ENCODE assay signal across 8 mouse cellular contexts in genomic region chr9:55946819-55947218, GRCm38 (mm10). TPM values are rescaled to one million over a fixed set of nuclear protein-coding genes. Genes with fewer than 3 reads are reported as not detected.
DNase-seq lines count a peak whose midpoint lies in the region; ATAC-seq lines count a peak whose summit lies in the region.

No protein-coding gene starts in this region.

- DNase-seq in cerebellum, adult 8-10 months, result peak; percentile 28
- peak; percentile 28 for DNase-seq in layer of hippocampus, adult 11-12 months (ENCODE audit: low spot score)
- DNase-seq in layer of hippocampus, adult 8-10 months (ENCODE audit: low spot score in 2 of 2), result no peak
- DNase-seq in T-cell, adult 2 months (ENCODE audit: low spot score), result peak; percentile 46
- peak; percentile 77 for DNase-seq in induced T-regulatory cell, adult 2 months (ENCODE audit: low read depth)
- peak; percentile 52 for DNase-seq in lung, postnatal 36 days
- no peak for DNase-seq in hindbrain, embryonic 10.5 days (ENCODE audit: low spot score)

- H3K4me3 ChIP-seq in hindbrain, embryonic 10.5 days, result no peak overlapping the region

- no peak overlapping the region for H3K27ac ChIP-seq in hindbrain, embryonic 10.5 days

- ATAC-seq in cerebellum, adult (ENCODE audit: insufficient number of reproducible peaks, low FRiP score, low TSS enrichment), result no peak

- WGBS in hindbrain, embryonic 10.5 days, result 29% methylated on average over 1 of the region's 1 CpGs

- H3K27me3 ChIP-seq in hindbrain, embryonic 10.5 days (ENCODE audit: insufficient read depth, poor library complexity, severe bottlenecking), result no peaks in the 10 kb centered on the region

- H3K9me3 ChIP-seq in hindbrain, embryonic 10.5 days, result peaks cover 11% of the 10 kb centered on the region; the same call in 1 of the 2 replicates

- no peaks in the 10 kb centered on the region for H3K4me1 ChIP-seq in hindbrain, embryonic 10.5 days (replicated peaks)

- peaks cover 40% of the 10 kb centered on the region for H3K36me3 ChIP-seq in hindbrain, embryonic 10.5 days

RNA-seq across cellular contexts. Expression of gene Scaper, which starts 8.9 kb away (rescaled TPM):
- total RNA-seq in layer of hippocampus, adult 8-10 months (2022), result 10 to 100 TPM; 31.4 to 36.8 (median 32.5) TPM
- polyA plus RNA-seq in hindbrain, embryonic 10.5 days (2016; fragmentation: Nextera tagmentation; extraction: Ambion mirVana), result 7.2 and 7.9 TPM in 2 replicates

Comparison
In these comparisons a context has a peak if more than half of its experiments do, and no peak if none do; other contexts are left out.
1. DNase-seq: peak in cerebellum, adult 8-10 months (single experiment), layer of hippocampus, adult 11-12 months (single experiment), T-cell, adult 2 months (single experiment), induced T-regulatory cell, adult 2 months (single experiment) and lung, postnatal 36 days (single experiment); none in layer of hippocampus, adult 8-10 months (0 of 2) and hindbrain, embryonic 10.5 days (single experiment).